Mouse (Mus musculus) left cerebral cortex, postnatal 4 days (tissue): ENCODE measurements around the gene Mov10. TPM values are rescaled to one million over a fixed set of nuclear protein-coding genes. Genes with fewer than 3 reads are reported as not detected.

Source experiments
- total RNA-seq, 2 experiments: library from RNA; stranded (reverse); gene quantifications; 2 replicates each; pipeline ENCODE4 v1.2.3; 2021

Mov10 gene
- total RNA-seq, 2 experiments from 2014 or later, result 9.2 to 11.0 TPM

Other genes with a start within 250 kb of the Mov10 start
- 10 to 100 TPM; 45.4 to 48.5 TPM for gene Slc16a1, start 179.9 kb downstream of the Mov10 start, total RNA-seq
- gene Ppm1j, start 37.5 kb downstream of the Mov10 start, total RNA-seq, result 1 to 10 TPM; 1.0 to 2.2 TPM
- under 1 TPM in 1 of 2 experiments, not detected in 1; 0.14 TPM for gene Fam19a3, start 36.7 kb downstream of the Mov10 start, total RNA-seq
- gene Rhoc, start 30.2 kb downstream of the Mov10 start, total RNA-seq, result 10 to 100 TPM; 42.1 to 43.3 TPM
- gene St7l, start 45.4 kb upstream of the Mov10 start, total RNA-seq, result 10 to 100 TPM; 37.4 to 40.9 TPM
- gene Capza1, start 45.9 kb upstream of the Mov10 start, total RNA-seq, result 10 to 100 TPM; 57.9 to 62.0 TPM
- gene Wnt2b, start 143.4 kb upstream of the Mov10 start, total RNA-seq, result 1 to 10 TPM; 1.9 TPM
- 10 to 100 TPM; 62.4 to 75.7 TPM for gene Cttnbp2nl, start 234.6 kb upstream of the Mov10 start, total RNA-seq
- not detected for gene 4930564D02Rik, start 248.3 kb upstream of the Mov10 start, total RNA-seq